Mouse (Mus musculus): ENCODE data around the gene Fut1.

Gene Fut1

DNA sequence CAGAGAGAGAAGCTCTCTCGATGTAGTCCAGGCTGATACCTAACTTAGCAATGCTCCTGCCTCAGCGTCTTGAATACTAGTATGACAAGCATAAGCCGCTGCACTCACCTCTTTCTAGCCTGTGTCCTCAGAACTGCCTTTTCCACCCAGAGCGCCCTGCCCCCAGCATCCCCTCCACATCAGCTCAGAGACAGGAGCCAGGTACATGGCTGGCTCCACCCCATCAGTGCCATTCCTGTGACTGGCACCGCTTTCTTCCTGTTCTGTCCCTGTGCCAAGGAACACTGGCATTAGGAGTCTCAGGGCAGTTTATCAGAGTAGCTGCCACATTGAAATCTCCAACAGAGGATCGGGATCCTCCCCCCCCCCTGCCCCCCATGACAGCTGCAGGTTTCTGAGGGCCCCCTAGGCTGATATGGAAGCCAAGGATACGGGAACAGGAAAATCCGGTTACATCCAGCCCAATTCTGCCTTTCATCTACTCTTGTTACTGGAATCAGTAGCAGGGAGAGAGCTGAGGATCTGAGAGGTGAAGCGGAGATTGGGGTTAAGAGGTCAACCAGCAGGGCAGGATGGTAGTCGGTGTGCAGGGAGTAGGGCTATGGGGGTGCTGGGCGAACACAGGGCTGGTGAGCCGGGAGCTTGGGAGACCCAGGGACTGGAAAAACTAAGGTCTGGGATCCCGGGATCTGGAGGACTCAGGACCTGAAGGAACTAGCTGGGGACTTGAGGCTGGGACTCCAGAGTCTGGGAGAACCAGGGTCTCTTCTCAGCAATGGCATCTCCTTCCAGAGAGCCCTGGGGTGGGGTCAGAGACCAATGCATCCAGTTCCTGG is 48.4 kb downstream of the Fut1 start:
- in situ Hi-C loops (cut with MboI, MseI) = no loop called here

GRCm38 (mm10) chr7:45666161-45666560 is 49.1 kb downstream of the Fut1 start, which contains the start of gene Fut2:
TSS of gene Fut2 (minus strand) at chr7:45666394.
- in situ Hi-C loops (cut with MboI, MseI) = no loop called here

DNA sequence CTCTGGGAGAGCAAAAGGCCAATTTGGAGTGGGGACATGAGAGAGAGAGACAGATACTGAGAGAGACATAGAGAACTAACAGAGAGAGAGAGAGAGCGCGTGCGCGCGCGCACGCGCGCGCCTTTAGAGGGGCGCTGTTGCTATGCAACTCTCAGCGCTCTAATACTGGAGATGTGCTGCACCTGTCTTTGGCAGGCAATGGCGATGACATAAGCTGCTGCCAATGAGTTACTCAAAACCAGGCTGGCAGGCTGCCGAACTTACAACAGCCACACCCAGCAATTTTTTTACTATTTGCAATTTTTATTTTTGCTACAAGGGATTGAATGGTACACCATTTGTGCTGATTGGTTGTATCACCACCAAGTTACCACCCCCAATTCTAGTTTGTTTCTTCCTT is 50.7 kb downstream of the Fut1 start:
- in situ Hi-C loops (cut with MboI, MseI) = no loop called here

GRCm38 (mm10) chr7:45668921-45669320 is 51.8 kb downstream of the Fut1 start:
- in situ Hi-C loops (cut with MboI, MseI) = no loop called here

All from T-helper 17 cell (primary cell).